Mouse (Mus musculus): ENCODE measurements at regions not wholly inside any gene's neighbourhood (a gene's known extent, or its start where the extent isn't known, plus 50 kb on each side); places are given as distances from the start of the nearest gene placed in this dataset.

DNA sequence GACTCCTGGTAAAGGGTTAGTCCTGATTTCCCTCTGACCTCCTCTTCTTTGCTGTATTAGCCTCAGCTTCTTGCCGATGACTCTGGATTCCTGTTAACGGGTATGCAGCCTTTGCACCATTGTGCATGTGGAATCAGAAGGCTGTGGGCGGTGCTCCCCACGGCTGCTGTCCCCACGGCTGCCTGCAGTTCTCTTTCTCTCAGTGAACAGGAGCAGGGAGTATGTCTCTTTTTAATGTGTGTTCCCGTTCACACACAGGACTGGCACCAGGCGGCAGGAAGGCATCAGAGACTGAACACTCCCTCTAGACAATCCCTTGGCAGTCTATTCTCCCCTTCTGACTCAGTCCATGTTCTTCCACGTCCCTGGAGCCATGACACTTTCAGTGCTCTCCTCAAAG is 178.9 kb downstream of the Zfp326 start:
- DNase-seq, result no peak

GRCm38 (mm10) chr5:106051026-106051425 is 174.7 kb downstream of the Zfp326 start:
- no peak for DNase-seq

- DNase-seq, result no peak
Observed at GRCm38 (mm10) chr5:106044878-106045585, 168.7 kb downstream of the Zfp326 start.

DNA sequence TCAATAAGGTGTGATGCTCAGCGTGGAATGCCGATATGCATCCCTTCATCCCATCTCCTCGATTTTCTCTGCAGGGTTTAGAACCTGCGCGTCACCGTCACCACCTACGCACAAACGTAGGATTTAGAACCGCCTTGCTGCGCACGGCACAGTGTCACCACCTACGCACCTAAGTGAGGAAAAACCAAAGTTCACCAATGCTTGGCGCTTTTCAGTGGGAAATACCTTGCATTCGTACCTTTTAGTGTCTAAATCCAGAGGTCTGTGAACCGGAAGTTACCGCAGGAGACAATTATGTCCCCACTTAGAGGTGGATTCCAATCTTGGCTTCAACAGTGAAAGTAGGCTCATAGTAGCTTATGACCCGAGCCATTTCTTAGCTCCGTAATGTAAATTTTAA is 162.0 kb downstream of the Zfp326 start:
- no peak for DNase-seq

- DNase-seq, result no peak
Observed at GRCm38 (mm10) chr5:106036176-106036575, 159.8 kb downstream of the Zfp326 start.

DNA sequence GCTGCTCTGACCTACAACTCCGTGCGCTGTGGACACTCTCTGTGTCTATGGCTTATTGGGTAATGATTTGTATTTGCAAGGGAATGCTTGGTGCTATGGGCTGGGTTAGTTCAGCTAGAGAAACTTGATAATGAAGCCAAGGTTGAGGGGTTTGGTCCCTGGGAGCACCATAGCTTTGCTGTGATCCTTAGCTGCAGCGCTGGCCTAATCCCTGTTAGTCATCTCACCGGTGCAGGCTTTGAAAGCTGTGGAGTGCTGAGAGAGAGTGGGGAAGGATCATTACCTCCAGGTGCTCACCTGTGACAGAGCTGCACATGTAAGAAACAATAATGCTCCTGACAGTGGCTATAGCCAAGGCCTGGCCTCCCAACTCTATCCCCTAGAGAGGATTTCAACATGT is 156.6 kb downstream of the Zfp326 start:
- DNase-seq, result no peak

DNA sequence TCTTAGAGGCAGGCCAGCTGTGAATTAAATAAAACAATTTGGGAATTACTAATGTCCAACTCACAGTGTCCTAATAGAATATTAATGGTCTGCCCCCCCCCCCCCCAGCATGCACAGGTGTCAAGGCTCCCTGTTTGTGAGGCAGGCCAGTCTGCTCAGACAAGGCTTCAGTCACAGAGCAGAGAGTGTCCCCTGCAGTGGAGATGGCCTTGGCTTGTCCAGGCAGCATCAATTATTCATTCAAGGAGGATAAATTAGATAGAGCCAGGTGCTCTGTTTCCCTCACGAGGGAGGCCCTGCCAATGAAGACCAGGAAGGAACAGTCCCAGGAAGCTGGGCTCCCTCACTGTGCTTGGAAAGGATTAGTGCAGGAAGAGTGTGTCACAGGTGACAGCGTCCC is 150.5 kb downstream of the Zfp326 start:
- no peak for DNase-seq

DNA sequence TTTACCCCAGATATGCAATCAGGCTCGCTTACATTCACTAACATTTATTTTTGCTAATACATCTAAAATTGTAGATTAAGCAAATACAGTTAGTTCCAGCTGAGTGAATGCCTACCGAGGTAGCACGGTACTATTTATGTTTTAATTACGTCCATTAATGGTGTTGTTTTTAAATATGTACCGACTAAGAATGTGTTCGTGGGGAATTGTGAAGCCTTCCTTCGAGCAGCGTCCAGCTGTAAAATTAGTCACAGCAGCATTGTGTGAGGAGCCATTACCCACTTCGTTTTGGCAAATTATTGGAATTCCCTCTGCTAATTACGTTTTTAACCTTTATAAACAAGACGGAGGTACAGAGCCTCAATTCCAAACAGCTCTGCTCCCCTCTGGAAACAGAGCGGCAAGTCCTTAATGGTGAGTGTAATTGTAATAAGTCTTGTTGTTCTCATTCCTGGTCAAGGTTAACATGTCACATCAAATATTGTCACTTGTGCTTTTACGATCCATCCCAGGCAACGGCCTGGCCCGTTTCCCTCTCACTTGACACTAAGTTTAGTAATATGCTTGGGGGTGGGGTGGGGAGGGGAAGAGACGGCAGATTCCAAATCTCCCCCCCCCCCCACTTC is 128.0 kb downstream of the Zfp326 start:
- no peak for DNase-seq

DNA sequence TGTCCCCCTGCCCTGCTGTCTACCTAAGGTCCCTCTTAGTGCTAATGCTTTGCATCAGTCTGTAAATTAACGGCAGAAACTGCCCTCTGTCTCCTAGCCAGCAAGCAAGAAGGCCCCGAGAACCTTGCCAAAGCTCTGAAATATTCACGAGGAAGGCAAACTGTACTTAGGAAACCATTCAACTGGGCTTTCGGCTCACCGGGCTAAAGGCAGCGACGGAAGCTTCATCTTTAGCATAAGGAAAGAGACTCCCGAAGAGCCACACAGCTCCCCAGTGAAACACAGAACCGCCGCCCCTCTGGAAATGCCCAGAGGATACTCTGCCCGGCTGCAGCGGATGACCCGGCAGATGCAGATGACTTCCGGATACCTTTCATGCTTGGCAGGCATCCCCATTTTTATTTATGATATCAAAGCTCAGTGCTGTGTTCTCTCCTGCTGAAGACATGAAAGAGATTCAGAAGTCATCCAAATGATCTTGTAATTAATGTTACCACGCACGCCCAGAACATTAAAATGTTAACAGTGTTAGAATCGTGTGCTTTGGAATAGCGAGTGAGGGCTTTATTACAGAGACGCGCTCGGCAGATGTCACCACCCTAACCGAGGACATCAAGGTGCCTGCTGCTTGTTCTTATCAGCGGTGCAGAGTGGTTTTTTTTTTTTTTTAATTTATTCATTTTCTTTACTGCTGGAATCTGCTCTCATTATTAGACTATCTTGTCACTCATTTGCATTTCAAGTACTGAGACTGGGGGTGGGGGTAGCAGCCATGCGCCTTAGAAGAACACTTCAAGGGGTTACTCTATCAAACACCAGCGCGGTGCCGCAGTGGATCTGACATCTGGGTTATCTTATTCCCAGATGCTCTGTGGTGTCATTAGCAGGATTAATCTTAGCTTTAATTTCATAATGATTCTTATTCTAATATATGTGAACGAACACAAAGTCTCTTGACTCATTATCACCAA is 127.2 kb downstream of the Zfp326 start:
- DNase-seq, result no peak

- DNase-seq, result no peak
Observed at GRCm38 (mm10) chr5:106002330-106002729, 126.0 kb downstream of the Zfp326 start.

DNA sequence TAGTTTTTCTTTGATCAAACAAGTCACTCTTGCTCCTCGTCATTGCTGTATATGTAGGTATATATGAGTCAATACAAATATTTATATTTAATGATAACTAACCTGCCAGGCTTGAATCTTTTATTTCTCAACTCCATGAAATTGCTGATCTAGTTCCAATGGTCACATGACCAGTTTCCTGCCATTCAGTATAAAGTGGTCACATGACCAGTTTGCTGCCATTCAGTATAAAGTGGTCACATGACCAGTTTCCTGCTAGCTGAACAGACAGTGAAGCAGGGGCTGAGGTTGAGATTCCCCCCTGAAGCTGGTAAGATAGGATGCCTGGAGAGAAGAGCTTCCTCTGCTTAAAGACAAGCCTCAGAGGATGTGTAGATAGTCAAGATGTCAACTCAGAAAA is 117.9 kb downstream of the Zfp326 start:
- DNase-seq, result no peak

DNA sequence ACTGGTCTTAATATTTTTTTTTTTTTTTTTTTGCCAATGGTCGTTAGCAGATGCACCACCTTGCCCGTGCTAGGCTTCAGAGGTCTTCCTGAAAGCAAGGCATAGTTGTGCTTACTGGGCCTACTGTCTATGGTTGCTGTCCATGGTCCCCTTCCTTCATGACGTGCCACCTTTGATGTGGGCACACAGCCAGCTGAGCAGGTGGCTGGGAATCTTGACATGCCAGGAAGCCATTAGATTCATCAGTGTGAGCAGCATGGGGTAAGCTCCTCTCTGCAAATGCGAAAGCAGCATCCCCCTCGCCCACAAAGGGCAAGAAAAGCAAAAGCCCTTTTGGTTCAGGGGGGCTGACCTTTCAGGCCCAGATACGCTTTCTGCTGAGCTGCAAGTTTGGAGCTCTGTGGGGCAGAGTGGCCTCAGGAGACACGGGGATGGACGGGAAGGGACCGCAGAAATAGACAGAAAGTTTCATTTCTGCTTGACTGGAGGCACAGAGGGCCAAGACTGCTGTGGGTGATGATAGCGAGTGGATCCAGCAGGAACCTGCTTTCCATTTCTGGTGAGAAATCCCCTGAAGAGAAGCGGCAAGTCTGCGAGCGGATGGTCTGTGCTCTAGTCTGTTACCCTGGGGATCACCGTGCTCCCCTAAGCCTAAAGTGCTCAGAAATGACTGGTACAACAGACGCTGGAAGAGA is 116.8 kb downstream of the Zfp326 start:
- DNase-seq, result no peak

- DNase-seq, result no peak
Observed at GRCm38 (mm10) chr5:105990777-105991176, 114.4 kb downstream of the Zfp326 start.

DNA sequence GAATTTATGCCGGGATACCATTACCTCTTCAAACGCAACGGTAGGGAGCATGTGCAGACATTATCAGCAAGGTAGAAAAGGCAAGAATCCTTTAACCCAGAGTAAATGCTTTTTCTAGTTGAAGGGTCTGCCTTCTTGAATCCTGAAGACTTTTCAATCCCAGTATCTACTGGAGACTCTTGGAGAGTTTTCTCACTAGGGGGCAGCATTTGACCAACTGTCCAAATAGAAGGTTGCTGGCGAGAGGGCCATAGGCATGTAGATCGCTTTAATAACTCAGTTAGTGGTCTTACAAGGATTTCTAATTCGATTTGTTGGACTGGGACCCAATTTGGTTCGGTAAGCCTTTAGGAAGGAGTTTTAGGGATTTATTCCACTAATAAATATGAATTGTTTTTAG is 110.0 kb downstream of the Zfp326 start:
- DNase-seq, result peak in 1 of 2 experiments; percentile 29

GRCm38 (mm10) chr5:105983131-105983530 is 106.8 kb downstream of the Zfp326 start:
- no peak for DNase-seq

GRCm38 (mm10) chr5:105976746-105977145 is 100.4 kb downstream of the Zfp326 start:
- DNase-seq, result no peak

GRCm38 (mm10) chr5:105976076-105976475 is 99.7 kb downstream of the Zfp326 start:
- DNase-seq, result no peak

GRCm38 (mm10) chr5:105975275-105976011 is 99.1 kb downstream of the Zfp326 start:
- DNase-seq, result peak in 1 of 2 experiments; percentile 6

GRCm38 (mm10) chr5:105974576-105975177 is 98.3 kb downstream of the Zfp326 start:
- no peak for DNase-seq
